Mouse (Mus musculus) embryonic facial prominence, embryonic 13.5 days (tissue): ENCODE results near the gene Nwd2. TPM values are rescaled to one million over a fixed set of nuclear protein-coding genes. Genes with fewer than 3 reads are reported as not detected.

Experiments used
- ATAC-seq: fragments of 200-750 bp; cut with Nextera tagmentation; 2 replicates; pipeline ENCODE4 v1.8.0; 2017; ENCODE audit warnings: low read depth; ENCODE audit not compliant: insufficient number of reproducible peaks, insufficient read depth, low FRiP score, low TSS enrichment
- H3K27ac ChIP-seq: fragments of 300-500 bp; sonication (generic); 2 replicates; pipeline ENCODE4 v1.5.1; 2015; ENCODE audit warnings: moderate library complexity, mild to moderate bottlenecking, inconsistent platforms
- H3K27me3 ChIP-seq: fragments of 300-500 bp; sonication (generic); 2 replicates; pipeline ENCODE4 v1.6.1; 2015; ENCODE audit warnings: mild to moderate bottlenecking, inconsistent platforms
- H3K36me3 ChIP-seq: fragments of 300-500 bp; sonication (generic); 2 replicates; pipeline ENCODE4 v1.6.1; 2015; ENCODE audit warnings: mild to moderate bottlenecking, inconsistent platforms
- H3K4me1 ChIP-seq: fragments of 300-500 bp; sonication (generic); 2 replicates; pipeline ENCODE4 v1.6.1; 2015; ENCODE audit warnings: inconsistent platforms
- H3K4me2 ChIP-seq: fragments of 300-500 bp; sonication (generic); 2 replicates; pipeline ENCODE4 v1.6.1; 2015; ENCODE audit warnings: moderate library complexity, mild to moderate bottlenecking, inconsistent platforms
- H3K4me3 ChIP-seq: fragments of 300-500 bp; sonication (generic); 2 replicates; pipeline ENCODE4 v1.5.1; 2015; ENCODE audit warnings: mild to moderate bottlenecking, inconsistent platforms
- H3K9ac ChIP-seq: fragments of 300-500 bp; sonication (generic); 2 replicates; pipeline ENCODE4 v1.6.1; 2015; ENCODE audit warnings: mild to moderate bottlenecking, inconsistent platforms
- H3K9me3 ChIP-seq: fragments of 300-500 bp; sonication (generic); 2 replicates; pipeline ENCODE4 v1.6.1; 2016; ENCODE audit warnings: inconsistent platforms
- WGBS: fragments of 180-500 bp; shearing (Covaris S2); methylation state at CpG from one replicate; pipeline ENCODE4 v1.1.7; 2015; ENCODE audit warnings: mixed read lengths; 5-methylcytosine and 5-hydroxymethylcytosine counted together
- polyA plus RNA-seq: library from polyadenylated mRNA; unstranded; fragments of >200 nt; fragmentation: Nextera tagmentation; extraction: Ambion mirVana; gene quantifications from 2 replicates; pipeline ENCODE4 v1.2.1, GENCODE M21; 2015

Gene Nwd2
- polyA plus RNA-seq, 1 experiment from 2014 or later, result 0.31 TPM

DNA sequence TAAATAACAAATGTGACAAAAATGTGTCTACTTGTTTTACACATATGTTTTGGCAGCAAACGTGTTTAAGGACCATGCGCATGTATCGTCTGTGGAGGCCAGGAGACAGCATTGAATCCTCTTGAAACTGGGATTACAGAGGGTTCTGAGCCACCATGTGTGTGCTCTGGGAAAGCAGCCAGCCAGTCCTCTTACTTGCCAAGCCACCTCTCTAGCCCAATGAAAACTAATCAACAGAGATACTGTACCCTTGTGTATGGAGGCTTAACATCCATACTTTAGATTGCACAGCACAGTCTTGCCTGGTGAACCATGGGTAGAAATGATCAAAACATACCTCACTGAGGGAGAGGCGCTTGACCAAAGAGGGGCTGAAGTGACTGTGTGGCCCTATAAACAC, 117.0 kb downstream of the Nwd2 start:
- Histone ChIP-seq H3K27ac (no peak overlapping the region), H3K4me3 (no peak overlapping the region), H3K27me3 (no peaks in the 10 kb centered on the region), H3K9me3 (no peaks in the 10 kb centered on the region), H3K4me2 (no peak overlapping the region), H3K36me3 (no peaks in the 10 kb centered on the region), H3K9ac (no peak overlapping the region), H3K4me1 (peaks cover 4% of the 10 kb centered on the region; the same call in 1 of the 2 replicates)
- 88% methylated on average over 4 of the region's 4 CpGs for WGBS
- no peak for ATAC-seq

DNA sequence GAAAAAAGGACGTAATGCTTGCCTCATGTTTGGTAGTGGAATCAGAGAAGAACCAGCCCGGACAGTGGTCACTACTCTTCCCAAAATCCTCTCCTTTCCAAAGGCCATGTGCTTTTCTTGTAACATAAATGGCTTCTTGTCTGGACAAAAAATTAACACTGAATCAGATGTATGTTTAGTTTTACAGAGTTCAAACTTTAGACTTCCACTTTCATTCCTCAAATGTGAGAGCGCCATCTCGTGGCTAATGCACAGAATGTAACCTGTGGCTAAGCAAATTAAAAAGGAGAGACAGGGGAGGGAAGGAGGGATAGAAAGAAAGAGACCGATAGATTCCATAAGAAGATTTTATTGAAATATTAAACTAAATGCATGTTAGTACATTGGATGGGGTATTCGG, 117.8 kb downstream of the Nwd2 start:
- no peak overlapping the region for H3K4me2 ChIP-seq
- H3K36me3 ChIP-seq, result no peaks in the 10 kb centered on the region
- no peaks in the 10 kb centered on the region for H3K27me3 ChIP-seq
- ATAC-seq, result no peak
- no peaks in the 10 kb centered on the region for H3K9me3 ChIP-seq
- H3K4me3 ChIP-seq, result no peak overlapping the region
- peaks cover 4% of the 10 kb centered on the region; the same call in 1 of the 2 replicates for H3K4me1 ChIP-seq
- no peak overlapping the region for H3K9ac ChIP-seq
- no peak overlapping the region for H3K27ac ChIP-seq
- 41% methylated on average over 6 of the region's 6 CpGs for WGBS

DNA sequence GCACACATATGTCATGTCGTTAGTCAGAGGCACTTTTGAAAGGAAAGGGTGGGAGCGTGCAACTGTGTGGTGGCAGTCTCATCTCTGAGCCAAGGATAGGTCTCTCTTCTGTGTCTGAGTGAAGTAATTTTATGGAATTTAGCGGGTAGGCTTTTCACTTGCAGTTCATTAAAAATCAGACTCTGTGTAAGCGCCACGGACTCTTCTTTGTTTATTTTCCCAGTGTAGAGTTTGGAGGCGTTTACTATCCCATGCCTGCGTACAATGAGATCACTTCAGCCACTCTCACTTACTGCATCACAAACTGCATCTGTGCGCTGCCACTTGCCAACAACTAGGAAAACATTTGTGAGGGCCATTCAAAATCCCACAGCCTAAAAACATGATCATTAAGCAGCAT, 118.6 kb downstream of the Nwd2 start:
- H3K4me1 ChIP-seq, result peaks cover 4% of the 10 kb centered on the region; the same call in 1 of the 2 replicates
- H3K9me3 ChIP-seq, result no peaks in the 10 kb centered on the region
- WGBS, result 70% methylated on average over 8 of the region's 8 CpGs
- no peaks in the 10 kb centered on the region for H3K27me3 ChIP-seq
- peak overlapping the region; percentile 41 for H3K4me2 ChIP-seq
- no peak overlapping the region for H3K9ac ChIP-seq
- H3K27ac ChIP-seq, result no peak overlapping the region
- H3K36me3 ChIP-seq, result no peaks in the 10 kb centered on the region
- no peak for ATAC-seq
- H3K4me3 ChIP-seq, result no peak overlapping the region

DNA sequence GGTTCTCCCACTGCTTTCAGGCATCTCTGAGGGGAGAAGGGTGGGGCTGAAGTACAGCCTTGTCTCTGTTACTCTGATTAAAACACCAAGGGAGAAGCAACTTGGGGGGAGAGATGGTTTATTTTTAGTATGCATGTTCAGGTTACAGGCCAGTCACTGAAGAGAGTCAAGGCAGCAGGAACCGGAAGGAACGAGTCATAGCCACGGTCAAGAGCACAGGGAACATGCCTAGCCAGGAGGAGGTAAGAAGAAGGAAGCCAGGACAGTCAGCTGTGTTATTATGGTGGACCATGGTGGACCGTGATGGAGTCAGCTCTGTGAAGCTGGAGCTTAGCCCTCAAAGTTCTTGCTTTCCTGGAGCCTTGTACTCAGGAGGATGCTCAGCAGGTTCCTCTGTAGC, 119.3 kb downstream of the Nwd2 start:
- 60% methylated on average over 4 of the region's 4 CpGs for WGBS
- H3K9ac ChIP-seq, result no peak overlapping the region
- no peak overlapping the region for H3K27ac ChIP-seq
- no peak for ATAC-seq
- no peaks in the 10 kb centered on the region for H3K9me3 ChIP-seq
- H3K27me3 ChIP-seq, result no peaks in the 10 kb centered on the region
- no peaks in the 10 kb centered on the region for H3K36me3 ChIP-seq
- peaks cover 4% of the 10 kb centered on the region; the same call in 1 of the 2 replicates for H3K4me1 ChIP-seq
- peak overlapping the region; percentile 41 for H3K4me2 ChIP-seq
- H3K4me3 ChIP-seq, result no peak overlapping the region

DNA sequence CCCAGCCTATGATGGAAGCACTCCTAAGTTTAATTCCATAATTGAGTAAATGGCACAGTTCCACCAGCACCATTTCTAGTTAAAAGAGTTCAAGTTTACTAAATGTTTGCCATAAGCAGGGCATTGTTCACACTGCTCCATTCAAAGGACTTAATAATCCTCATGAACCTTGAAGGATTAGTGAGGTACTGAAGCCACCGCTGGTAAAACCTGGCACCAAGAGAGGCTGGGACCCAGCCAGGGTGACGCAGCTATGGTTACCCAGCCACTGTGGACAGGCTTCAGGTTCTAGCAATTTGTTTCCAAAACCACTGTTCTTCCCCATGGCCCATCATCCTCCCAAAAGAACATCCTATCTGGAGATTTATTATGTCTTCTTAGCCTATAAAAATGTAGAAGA, 124.1 kb downstream of the Nwd2 start:
- Histone ChIP-seq H3K4me3 (no peak overlapping the region), H3K27me3 (no peaks in the 10 kb centered on the region), H3K4me2 (no peak overlapping the region), H3K9me3 (no peaks in the 10 kb centered on the region), H3K4me1 (peaks cover 4% of the 10 kb centered on the region; the same call in 1 of the 2 replicates), H3K36me3 (no peaks in the 10 kb centered on the region), H3K27ac (no peak overlapping the region), H3K9ac (no peak overlapping the region)
- ATAC-seq, result no peak
- WGBS, result 72% methylated on average over 2 of the region's 2 CpGs

DNA sequence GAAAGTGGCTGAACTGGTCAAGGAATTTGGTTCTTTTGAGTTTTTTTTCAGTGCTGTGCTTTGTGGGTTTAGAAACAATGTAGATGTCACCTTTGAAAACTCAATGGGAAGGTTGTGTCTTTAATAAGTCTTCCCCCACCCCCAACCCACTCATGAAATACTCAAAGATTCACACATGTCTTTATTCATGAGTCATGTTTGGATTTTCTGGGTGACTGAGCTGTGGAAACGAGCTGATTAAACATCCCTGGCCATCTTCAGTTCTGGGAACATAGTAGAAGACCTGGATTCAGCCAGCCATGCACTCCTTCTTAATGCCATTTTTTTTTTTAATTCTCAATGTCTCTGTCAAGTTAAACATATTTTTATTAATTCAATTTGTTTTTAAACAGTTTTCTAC, 124.7 kb downstream of the Nwd2 start:
- Histone ChIP-seq H3K9me3 (no peaks in the 10 kb centered on the region), H3K4me3 (no peak overlapping the region), H3K4me1 (no peaks in the 10 kb centered on the region), H3K27me3 (no peaks in the 10 kb centered on the region), H3K36me3 (no peaks in the 10 kb centered on the region), H3K4me2 (no peak overlapping the region), H3K9ac (no peak overlapping the region), H3K27ac (no peak overlapping the region)
- WGBS, result 62% methylated on average over 1 of the region's 1 CpGs
- ATAC-seq, result no peak

DNA sequence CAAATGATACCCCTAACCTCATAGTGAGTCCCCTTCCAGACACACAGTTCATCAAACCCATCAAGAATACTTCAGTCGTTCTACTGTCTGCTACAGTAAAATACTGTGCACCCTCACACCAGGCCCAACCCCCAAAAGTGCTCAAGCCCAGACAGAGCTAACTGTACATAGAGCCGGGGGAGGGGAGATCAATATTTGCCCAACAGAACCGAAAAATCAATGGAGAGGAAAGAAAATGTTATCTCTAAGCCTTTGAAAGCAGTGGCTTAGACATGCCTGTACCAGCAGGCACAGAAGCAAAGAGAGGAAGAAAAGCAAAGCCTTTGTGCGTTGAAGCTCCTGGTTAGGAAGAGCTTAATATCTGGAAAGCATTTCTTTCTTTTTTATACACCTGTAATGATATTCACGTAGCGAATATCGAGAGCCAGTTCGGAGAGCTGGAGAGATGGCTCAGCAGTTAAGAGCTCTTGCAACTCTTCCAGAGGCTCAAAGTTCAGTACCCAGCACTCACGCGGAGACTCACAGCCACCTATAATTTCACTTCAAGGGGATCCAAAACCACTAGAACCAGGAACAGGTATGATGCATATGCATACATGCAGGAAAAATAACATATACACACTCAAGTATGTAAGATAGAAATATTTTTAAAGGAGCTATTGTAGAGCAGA, 139.4 kb downstream of the Nwd2 start:
- no peak overlapping the region for H3K27ac ChIP-seq
- no peaks in the 10 kb centered on the region for H3K9me3 ChIP-seq
- no peak for ATAC-seq
- H3K36me3 ChIP-seq, result no peaks in the 10 kb centered on the region
- H3K9ac ChIP-seq, result no peak overlapping the region
- H3K27me3 ChIP-seq, result no peaks in the 10 kb centered on the region
- no peak overlapping the region for H3K4me2 ChIP-seq
- H3K4me1 ChIP-seq, result no peaks in the 10 kb centered on the region
- H3K4me3 ChIP-seq, result no peak overlapping the region
- WGBS, result 83% methylated on average over 10 of the region's 10 CpGs

DNA sequence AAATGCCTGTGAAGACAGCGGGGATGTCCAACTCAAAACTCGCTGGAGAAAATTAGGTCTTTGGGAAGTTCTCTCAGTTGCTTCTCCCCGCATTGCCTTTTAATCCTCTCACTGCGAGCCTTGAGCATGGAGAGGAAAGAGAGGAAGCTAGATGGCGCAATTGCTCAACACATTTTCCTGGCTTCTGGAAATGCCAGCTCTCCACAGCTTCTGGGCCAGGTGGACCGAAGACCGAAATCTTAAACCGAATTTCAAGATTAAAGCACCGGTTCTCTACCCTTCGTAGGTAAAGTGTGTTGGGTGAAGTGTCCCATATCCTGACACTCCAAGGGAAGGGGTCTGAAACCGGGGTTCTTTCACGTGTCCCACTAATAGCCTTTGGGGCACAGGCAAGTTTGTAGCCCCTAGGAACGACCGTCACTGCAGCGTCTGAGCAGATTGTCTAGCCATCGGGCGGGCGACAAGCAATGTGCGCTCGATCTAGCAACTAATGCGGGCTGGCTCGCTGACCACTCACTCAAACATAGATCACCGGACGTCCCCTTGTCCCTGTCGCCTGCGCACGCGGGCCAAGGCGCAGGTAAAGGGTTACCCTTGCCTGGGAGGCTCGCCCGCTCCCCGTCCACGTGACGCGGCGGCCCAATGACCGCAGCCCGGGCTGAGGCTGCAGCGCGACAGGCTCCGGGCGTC, 163.1 kb downstream of the Nwd2 start, which contains the start of gene 0610040J01Rik:
TSS of gene 0610040J01Rik (plus strand) at position 545 of the 690 bp plus-strand sequence.
- no peaks in the 10 kb centered on the region; the same call in 1 of the 2 replicates for H3K4me1 ChIP-seq
- no peaks in the 10 kb centered on the region for H3K36me3 ChIP-seq
- peak within 1 kb of the TSS; percentile 97 for H3K4me2 ChIP-seq
- WGBS, result 2% methylated on average over 42 of the region's 42 CpGs
- H3K9ac ChIP-seq, result peak within 1 kb of the TSS; percentile 67
- peaks cover 27% of the 10 kb centered on the region for H3K27me3 ChIP-seq
- H3K27ac ChIP-seq, result no peak within 1 kb of the TSS
- ATAC-seq, result peak; percentile 81
- no peaks in the 10 kb centered on the region for H3K9me3 ChIP-seq
- H3K4me3 ChIP-seq, result peak within 1 kb of the TSS; percentile 59

DNA sequence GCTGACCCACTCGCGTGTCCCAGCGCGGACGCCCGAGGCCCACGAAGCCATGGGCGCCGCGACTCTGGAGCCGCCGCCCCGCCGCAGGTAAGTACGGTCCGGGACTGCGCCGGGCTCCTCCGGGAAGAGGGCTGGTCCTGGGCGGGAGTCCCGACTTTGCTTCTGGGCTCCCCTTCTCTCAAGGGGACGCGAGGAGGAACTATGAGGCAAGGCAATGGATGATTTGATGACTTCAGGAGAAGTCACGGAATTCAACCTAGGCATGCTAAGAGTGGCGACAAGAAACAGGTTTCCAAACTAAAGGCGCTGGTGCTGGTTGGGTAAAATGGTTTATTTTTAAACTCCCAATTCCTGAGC, 163.6 kb downstream of the Nwd2 start:
- Histone ChIP-seq H3K27ac (no peak overlapping the region), H3K4me1 (no peaks in the 10 kb centered on the region; the same call in 1 of the 2 replicates), H3K27me3 (peaks cover 27% of the 10 kb centered on the region), H3K9ac (peak overlapping the region; percentile 67), H3K4me3 (peak overlapping the region; percentile 59), H3K36me3 (no peaks in the 10 kb centered on the region), H3K4me2 (peak overlapping the region; percentile 97), H3K9me3 (no peaks in the 10 kb centered on the region)
- 1% methylated on average over 26 of the region's 26 CpGs for WGBS
- ATAC-seq, result peak; percentile 50; the same call in 1 of the 2 replicates

DNA sequence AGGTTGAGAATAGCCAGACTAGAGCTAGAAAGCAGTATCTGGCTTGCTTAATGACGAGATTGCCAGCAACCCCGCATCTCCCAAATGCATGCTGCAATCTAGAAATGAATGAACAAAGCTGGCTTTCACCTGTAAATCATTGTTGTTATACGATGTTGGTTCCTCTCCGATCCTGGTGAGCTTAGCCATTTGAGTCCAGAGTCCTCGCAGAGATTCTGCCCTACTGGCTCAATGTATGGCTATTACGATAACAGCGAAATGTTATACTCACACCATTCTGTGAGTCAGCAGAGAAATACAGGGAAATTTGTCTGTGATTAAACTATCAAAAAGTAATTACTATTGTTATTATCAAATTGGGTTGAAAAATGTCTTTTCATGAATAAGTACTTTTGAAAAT, 167.7 kb downstream of the Nwd2 start:
- Histone ChIP-seq H3K9me3 (no peaks in the 10 kb centered on the region), H3K4me1 (no peaks in the 10 kb centered on the region; the same call in 1 of the 2 replicates), H3K27me3 (peaks cover 23% of the 10 kb centered on the region), H3K4me2 (no peak overlapping the region), H3K27ac (no peak overlapping the region), H3K36me3 (no peaks in the 10 kb centered on the region), H3K4me3 (no peak overlapping the region), H3K9ac (no peak overlapping the region)
- no peak for ATAC-seq
- WGBS, result 85% methylated on average over 7 of the region's 7 CpGs

DNA sequence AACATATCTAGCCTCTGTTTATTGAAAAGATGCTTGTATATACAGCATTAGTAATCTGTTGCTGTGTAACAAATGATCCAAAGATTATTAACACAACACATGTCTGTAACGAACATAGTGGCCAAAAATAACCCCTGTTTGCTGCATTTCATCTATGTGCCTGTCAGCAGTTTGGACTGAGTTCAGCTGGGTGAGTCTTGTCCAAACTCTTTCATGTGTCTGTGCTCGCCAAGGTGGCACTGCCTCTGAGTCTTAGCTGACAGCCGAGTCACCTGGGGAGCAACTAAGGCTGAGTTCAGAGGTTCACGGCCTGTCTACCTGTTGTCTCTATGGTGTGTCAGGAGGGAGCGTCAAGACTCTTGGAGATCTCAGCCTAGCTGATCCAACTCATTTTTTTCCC, 168.4 kb downstream of the Nwd2 start:
- no peaks in the 10 kb centered on the region for H3K9me3 ChIP-seq
- no peak overlapping the region for H3K27ac ChIP-seq
- H3K4me3 ChIP-seq, result no peak overlapping the region
- peaks cover 18% of the 10 kb centered on the region for H3K27me3 ChIP-seq
- no peak overlapping the region for H3K9ac ChIP-seq
- H3K4me1 ChIP-seq, result no peaks in the 10 kb centered on the region; the same call in 1 of the 2 replicates
- no peak overlapping the region for H3K4me2 ChIP-seq
- no peak for ATAC-seq
- H3K36me3 ChIP-seq, result no peaks in the 10 kb centered on the region
- WGBS, result 79% methylated on average over 5 of the region's 5 CpGs

DNA sequence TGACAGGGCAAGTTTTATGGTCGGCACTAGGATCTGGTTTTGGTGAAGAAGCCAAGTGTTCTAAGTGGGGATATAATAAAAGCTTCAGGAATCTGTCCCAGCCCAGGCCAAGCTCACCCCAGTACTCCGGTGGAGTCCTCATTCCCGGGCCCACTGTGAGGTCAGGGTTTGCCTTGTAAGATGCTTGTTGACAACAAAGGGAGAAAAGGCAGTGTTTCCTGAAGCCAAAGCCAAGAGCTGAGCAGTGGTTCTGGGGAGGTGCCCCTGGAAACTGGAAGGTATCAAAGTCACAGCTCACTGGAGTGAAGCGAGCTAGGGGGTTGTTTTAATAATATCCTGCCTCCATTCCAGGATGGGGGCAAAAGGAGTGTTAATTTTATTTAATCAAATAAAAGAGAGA, 170.1 kb downstream of the Nwd2 start:
- ATAC-seq, result no peak
- Histone ChIP-seq H3K4me1 (no peaks in the 10 kb centered on the region), H3K36me3 (no peaks in the 10 kb centered on the region), H3K9me3 (no peaks in the 10 kb centered on the region), H3K27ac (no peak overlapping the region), H3K9ac (no peak overlapping the region), H3K4me2 (no peak overlapping the region), H3K4me3 (no peak overlapping the region), H3K27me3 (peaks cover 3% of the 10 kb centered on the region; the same call in 1 of the 2 replicates)
- WGBS, result 67% methylated on average over 4 of the region's 4 CpGs
